Mouse (Mus musculus): ENCODE data around the gene Ptpn9. TPM values are rescaled to one million over a fixed set of nuclear protein-coding genes. Genes with fewer than 3 reads are reported as not detected.

Gene Ptpn9
- total RNA-seq, 2 experiments from 2014 or later, result 3.3 to 4.7 TPM

Other genes starting within 250 kb of the Ptpn9 start
- under 1 TPM; 0.37 to 0.66 TPM for gene Lingo1, start 198.5 kb upstream of the Ptpn9 start, total RNA-seq (2021)
- gene Odf3l1, start 130.2 kb upstream of the Ptpn9 start, total RNA-seq (2021), result not detected
- 1 to 10 TPM; 2.9 to 5.8 TPM for gene Cspg4, start 129.9 kb upstream of the Ptpn9 start, total RNA-seq (2021)
- gene Snx33, start 66.6 kb upstream of the Ptpn9 start, total RNA-seq (2021), result 1 to 10 TPM; 2.1 to 3.3 TPM
- gene Imp3, start 57.4 kb upstream of the Ptpn9 start, total RNA-seq (2021), result 10 to 100 TPM; 46.7 to 51.6 TPM
- gene Snupn, start 44.0 kb upstream of the Ptpn9 start, total RNA-seq (2021), result 10 to 100 TPM; 10.8 to 11.5 TPM
- gene Sin3a, start 77.1 kb downstream of the Ptpn9 start, total RNA-seq (2021), result 10 to 100 TPM; 15.3 to 17.3 TPM
- 10 to 100 TPM; 25.4 to 31.6 TPM for gene Man2c1, start 135.8 kb downstream of the Ptpn9 start, total RNA-seq (2021)
- gene Neil1, start 153.4 kb downstream of the Ptpn9 start, total RNA-seq (2021), result 1 to 10 TPM; 5.8 to 6.2 TPM
- gene Commd4, start 163.4 kb downstream of the Ptpn9 start, total RNA-seq (2021), result 10 to 100 TPM; 26.6 to 29.1 TPM
- gene Trcg1, start 241.6 kb downstream of the Ptpn9 start, total RNA-seq (2021), result not detected

Measured in gastrocnemius, adult 18-20 months (tissue).